Mouse (Mus musculus) cerebellum, postnatal 25 days (tissue): ENCODE results near the gene Btg1.

Source experiments
- DNase-seq, 2 experiments: peaks; one replicate each; pipeline ENCODE4 v3.0.0; 2021; ENCODE audit warnings: mixed read lengths in 2 of 2

Gene Btg1

DNA sequence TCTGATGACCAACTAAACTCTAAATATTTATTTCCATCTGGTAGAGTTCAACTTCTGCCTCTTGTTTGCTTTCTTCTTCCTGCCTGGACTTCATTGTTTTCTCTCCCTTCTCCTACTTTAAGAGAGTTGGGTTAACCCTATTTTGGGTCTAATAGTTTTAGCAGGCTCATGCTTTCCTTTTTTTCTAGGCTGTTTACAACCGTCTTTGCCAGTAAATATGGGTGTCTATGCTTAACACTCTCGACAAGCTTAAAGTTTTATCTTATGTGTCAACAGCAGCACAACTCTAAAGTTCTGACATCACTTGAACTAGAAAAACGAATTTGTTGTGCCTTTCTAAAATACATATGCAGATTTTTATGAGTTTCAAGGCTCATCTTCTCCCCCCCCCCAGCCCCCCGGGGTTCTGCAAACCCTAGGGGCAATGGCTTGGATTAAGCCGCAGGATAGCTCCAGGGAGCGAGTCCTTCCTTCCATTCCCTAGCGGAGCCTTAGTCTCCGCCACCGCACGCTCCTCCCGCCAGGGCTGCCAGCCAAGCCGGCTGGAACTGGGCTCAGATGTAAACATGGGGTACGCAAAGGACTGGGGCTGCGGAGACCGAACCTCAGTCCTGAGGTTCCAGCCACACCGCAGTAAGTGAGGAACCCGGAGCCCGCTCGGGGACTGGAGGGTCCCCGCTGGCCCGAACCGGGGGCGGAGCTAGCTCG lies 651 bp upstream of the Btg1 start:
- no peak for DNase-seq

GRCm38 (mm10) chr10:96617221-96617950 lies 580 bp downstream of the Btg1 start:
- DNase-seq = peak; percentile 71 to 72

DNA sequence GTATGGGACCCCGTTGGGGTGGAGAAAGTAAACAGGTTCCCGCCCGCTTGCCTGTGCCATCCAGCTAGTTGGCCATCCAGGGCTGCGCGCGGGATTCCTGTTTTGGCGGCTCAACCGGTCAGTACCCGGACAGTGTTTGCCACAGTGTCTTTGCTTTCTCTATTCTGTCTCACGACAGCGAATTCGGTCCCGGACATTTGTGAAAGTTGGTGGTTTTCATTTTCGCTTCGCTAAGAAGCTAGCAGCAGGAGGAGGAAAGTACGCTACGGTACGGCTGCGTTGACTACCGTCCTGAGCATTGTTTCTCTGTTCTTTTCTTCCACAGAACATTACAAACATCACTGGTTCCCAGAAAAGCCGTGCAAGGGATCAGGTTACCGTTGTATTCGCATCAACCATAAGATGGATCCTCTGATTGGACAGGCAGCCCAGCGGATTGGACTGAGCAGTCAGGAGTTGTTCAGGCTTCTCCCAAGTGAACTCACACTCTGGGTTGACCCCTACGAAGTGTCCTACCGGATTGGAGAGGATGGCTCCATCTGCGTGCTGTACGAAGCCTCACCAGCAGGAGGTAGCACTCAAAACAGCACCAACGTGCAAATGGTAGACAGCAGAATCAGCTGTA lies 1.3 kb downstream of the Btg1 start:
- DNase-seq = peak; percentile 80 to 82

- peak; percentile 37 to 57 for DNase-seq
Observed at GRCm38 (mm10) chr10:96619951-96620889, 3.4 kb downstream of the Btg1 start.

DNA sequence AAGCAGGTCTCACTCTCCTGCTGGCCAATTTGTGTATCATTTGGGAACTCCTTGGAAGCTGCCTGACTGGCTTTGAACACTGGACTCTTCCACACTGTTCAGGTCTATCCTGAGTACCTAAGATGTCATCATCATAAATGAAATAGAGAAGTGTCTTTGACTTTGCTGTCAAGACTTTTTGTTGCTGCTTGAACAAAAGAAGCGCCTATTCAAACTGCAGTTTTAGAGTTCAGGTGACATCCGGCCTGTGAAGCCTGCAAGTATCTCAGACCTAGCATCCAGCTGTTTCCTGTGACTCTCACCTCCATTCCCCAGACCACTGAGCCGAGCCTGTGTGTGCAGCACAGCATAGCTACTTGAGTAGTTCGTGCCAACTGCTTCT lies 4.1 kb downstream of the Btg1 start:
- peak; percentile 50 to 56 for DNase-seq

- DNase-seq = no peak
Observed at GRCm38 (mm10) chr10:96621361-96621945, 4.6 kb downstream of the Btg1 start.

DNA sequence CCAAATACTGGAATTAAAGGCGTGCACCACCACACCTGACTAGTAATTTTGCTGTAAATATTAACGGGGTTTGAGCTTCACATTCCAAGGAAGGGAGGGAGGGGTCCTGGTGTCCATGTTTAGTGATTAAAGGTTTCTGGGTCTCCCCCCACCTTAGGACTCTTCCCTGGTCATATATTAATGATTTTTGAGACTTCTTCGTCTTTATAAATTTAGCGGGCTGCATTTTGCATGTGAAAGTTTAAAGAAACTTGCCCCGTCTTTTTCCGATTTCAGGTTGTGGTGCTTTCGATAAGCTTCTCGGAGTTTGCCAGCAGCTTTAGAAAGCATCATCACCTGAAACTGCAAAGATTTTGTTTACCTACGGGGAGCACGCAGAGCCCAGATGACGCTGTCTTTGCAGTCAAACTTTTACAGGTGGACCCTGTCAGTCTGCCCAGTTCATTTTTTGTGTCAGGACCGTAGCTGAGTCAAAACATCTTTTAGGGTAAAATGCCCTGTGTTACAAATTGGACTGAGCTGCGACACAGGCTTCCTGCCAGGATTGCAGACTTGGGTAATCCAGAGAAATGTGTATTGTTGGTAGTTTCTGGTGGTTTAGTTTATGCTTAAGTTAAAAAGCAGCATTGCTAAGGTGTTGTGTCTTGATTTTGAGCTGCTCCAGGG lies 5.3 kb downstream of the Btg1 start:
- DNase-seq = peak; percentile 73 to 74

GRCm38 (mm10) chr10:96622761-96623632 lies 6.2 kb downstream of the Btg1 start:
- DNase-seq = no peak

- DNase-seq = no peak
Observed at GRCm38 (mm10) chr10:96623633-96624195, 6.9 kb downstream of the Btg1 start.

- no peak for DNase-seq
Observed at GRCm38 (mm10) chr10:96624406-96624805, 7.6 kb downstream of the Btg1 start.

DNA sequence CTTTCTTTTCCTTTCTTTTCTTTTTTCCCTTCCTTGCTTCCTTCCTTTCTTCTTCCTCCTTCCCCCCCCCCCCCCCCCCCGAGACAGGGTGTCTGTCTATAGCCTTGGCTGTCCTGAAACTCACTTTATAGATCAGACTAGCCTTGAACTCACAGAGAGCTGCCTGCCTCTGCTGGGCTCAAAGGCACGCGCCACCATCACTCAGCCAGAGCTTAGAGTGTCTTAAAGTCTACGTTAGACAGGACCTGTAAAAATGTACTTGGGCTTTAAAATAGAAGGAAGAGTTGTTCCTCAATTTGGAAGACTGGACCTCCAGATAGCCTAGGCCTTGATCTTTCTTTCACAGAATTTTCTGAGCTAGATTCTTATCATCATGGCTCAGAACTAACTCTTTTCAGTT lies 8.3 kb downstream of the Btg1 start:
- no peak for DNase-seq

DNA sequence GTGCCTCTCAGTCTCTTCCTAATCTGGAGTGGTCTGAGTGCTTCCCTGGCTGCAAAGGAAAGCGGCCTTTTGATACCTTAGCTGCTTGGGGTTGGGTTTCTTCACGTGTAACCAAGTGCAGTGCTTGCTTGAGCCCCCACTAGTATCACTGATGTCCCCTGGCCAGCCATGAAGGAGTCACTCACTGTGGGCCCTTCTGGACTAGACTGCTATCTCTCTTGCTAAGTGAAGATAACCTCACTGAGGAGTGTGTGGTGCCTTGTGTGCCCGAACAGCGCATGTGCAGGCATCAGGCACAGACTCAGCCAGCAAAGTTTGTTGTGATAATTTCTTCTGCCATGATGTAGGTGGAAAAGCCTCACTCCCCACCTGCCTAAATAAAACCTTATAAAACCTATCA lies 8.9 kb downstream of the Btg1 start:
- DNase-seq = peak; percentile 59 to 68

- DNase-seq = peak in 1 of 2 experiments; percentile 46
Observed at GRCm38 (mm10) chr10:96626120-96626750, 9.4 kb downstream of the Btg1 start.

GRCm38 (mm10) chr10:96627332-96627731 lies 10.5 kb downstream of the Btg1 start:
- DNase-seq = peak; percentile 40 to 54

DNA sequence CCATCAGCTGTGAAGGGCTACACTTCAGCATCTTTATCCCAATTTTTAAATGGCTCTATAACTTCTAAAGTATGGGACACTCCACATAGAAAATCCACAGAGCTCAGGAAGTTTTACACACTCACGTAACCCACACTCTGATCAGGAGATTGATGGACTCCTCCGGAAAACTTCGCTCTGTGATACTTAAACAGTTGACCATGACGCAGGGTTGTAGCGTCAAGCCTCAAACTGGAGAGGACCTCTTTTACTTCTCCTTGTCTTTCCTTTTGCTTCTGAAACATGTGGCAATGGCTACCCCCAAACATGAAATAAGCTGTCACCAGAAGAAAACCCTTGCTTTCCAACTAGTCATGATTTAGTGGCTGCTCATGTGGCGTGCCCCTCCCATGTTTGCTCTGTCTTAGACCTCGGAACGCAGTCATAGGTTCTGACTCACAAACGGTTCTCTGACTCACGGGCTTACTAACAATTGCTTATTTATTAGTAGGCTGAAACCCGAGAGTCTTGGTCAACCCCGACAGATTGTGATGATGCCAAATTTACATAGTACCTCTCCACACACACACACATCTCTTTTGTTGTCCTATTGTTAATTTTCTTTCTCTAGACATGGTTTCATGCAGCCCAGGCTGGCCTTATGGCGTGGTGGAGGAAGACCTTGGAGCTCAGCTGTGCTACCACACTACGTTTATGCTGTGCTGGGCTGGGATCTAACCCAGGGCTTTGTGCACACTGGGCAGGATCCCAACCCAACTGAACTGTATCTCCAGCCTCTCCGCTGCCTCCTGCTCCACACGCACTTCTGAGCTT lies 11.5 kb downstream of the Btg1 start:
- peak; percentile 74 to 77 for DNase-seq

- DNase-seq = no peak
Observed at GRCm38 (mm10) chr10:96628913-96629199, 12.1 kb downstream of the Btg1 start.

GRCm38 (mm10) chr10:96630110-96630509 lies 13.3 kb downstream of the Btg1 start:
- DNase-seq = peak in 1 of 2 experiments; percentile 42

DNA sequence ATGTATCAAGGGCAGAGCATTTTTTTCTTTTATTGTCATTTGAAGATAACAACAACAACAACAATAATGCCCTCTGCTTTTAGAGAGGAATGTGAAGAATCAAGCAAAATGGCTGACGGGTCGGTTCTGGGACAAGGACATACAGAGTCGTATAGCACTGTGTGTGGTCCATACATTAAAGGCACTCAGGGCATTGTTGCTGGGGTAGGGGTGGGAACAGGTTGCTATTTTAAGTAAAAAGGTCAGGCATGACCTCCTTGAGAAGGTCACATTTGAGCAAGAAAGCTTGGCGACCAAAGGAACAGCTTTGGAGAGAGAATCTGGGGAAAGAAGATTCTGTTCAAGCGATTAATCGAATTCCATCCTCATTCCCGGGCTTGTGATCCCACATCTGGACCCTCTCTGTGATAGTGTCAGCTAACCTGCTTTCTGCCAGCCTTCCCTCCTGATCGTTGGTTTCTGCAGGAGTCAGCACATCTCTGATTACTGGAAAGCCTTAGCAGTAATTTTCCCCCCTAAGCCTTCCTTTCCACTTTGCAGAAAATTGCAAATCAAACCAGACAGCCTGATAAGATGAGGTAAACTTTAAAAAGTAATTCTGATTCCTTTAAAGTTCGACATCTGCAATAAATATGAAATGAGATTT lies 14.4 kb downstream of the Btg1 start:
- no peak for DNase-seq
